Mouse (Mus musculus) stomach, embryonic 14.5 days (tissue): ENCODE results near the gene Incenp. TPM values are rescaled to one million over a fixed set of nuclear protein-coding genes. Genes with fewer than 3 reads are reported as not detected.

Experiments used
- microRNA-seq: library from miRNA; unstranded; fragments of <30 nt; microRNA quantifications from one replicate; pipeline ENCODE4, GENCODE M21; 2016
- polyA plus RNA-seq: library from polyadenylated mRNA; unstranded; fragments of >200 nt; fragmentation: Nextera tagmentation; extraction: Ambion mirVana; gene quantifications from 2 replicates; pipeline ENCODE4 v1.2.1, GENCODE M21; 2014

Gene Incenp
- polyA plus RNA-seq, 1 experiment from 2014 or later: 84.9 TPM

Small RNA genes lying within 50 kb of the gene (microRNA-seq; reads per million reads assigned to microRNA genes)
- not detected for gene Gm22369
- gene Gm24484: not detected

Other genes with a start within 250 kb of the Incenp start
- gene Scgb2a2, start 52.0 kb downstream of the Incenp start, polyA plus RNA-seq: not detected in 2 replicates
- gene Fth1, start 81.0 kb upstream of the Incenp start, polyA plus RNA-seq: 1,491 and 1,524 TPM in 2 replicates
- gene Best1, start 102.1 kb upstream of the Incenp start, polyA plus RNA-seq: 0.35 and 0.72 TPM in 2 replicates
- 26.0 and 28.6 TPM in 2 replicates for gene Rab3il1, start 102.1 kb upstream of the Incenp start, polyA plus RNA-seq
- gene Fads3, start 142.0 kb upstream of the Incenp start, polyA plus RNA-seq: 9.1 and 11.2 TPM in 2 replicates
- 49.1 and 54.5 TPM in 2 replicates for gene Fads2, start 202.2 kb upstream of the Incenp start, polyA plus RNA-seq